Mouse (Mus musculus): Measurements from ENCODE around the gene Ecel1. TPM values are rescaled to one million over a fixed set of nuclear protein-coding genes. Genes with fewer than 3 reads are reported as not detected.

Ecel1 gene
- polyA plus RNA-seq (2016; fragmentation: Nextera tagmentation; extraction: Ambion mirVana) = 0.12 and 0.35 TPM in 2 replicates

DNA sequence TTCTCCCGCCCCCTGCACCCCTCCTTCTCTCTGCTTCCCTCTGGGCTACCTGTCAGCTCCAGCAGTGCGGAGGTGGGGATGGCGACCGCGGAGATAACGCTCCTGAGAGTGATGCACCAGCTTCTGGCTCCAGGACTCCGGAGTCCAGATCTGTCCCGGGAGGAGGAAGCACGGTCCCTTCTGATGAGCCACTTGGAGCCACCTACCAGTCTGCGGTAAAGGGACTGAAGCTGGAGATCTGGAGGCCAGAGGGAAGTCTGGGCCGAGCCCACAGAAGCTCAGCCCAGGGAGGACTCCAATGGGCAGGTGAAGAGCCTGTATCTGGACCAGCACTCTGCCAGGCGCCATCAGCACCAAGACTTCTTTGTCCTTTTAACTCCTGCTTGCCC is at the start of gene Ecel1:
TSS of gene Ecel1 (minus strand) at position 323 of the 389 bp plus-strand sequence.
- H3K9ac ChIP-seq = no peak within 1 kb of the TSS
- H3K4me3 ChIP-seq = peak within 1 kb of the TSS; percentile 17
- H3K4me2 ChIP-seq = peak within 1 kb of the TSS; percentile 35
- H3K36me3 ChIP-seq = no peaks in the 10 kb centered on the region
- H3K4me1 ChIP-seq = 0 out of 2 replicates have a peak, but pooled peaks cover 8% of the 10 kb centered on the region
- WGBS (ENCODE audit: insufficient replicate concordance) = 3% methylated on average over 11 of the region's 12 CpGs
- H3K27ac ChIP-seq = no peak within 1 kb of the TSS
- ATAC-seq = no peak
- H3K9me3 ChIP-seq (replicated peaks) = no peaks in the 10 kb centered on the region
- peaks cover 98% of the 10 kb centered on the region for H3K27me3 ChIP-seq (replicated peaks)

DNA sequence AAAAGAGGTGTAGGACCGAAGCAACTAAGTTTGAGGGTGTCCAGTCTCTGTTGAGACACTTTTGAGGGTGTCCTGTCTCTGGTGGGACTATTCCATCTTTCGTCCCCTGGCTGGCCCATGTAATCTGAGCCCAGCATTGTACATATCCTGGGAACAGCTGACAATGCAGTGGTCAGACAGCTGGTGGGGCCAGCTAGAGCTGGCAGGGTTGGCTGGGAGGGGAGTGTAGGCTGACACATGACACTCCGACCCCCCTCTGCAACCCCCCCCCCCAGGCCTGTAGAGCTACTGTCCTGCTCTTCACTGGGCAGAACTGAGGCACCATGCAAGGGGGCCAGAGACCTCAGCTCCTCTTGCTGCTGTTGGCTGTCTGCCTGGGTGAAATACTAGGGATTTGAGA is 49.2 kb upstream of the Ecel1 start:
- H3K9me3 ChIP-seq (replicated peaks) = no peaks in the 10 kb centered on the region

DNA sequence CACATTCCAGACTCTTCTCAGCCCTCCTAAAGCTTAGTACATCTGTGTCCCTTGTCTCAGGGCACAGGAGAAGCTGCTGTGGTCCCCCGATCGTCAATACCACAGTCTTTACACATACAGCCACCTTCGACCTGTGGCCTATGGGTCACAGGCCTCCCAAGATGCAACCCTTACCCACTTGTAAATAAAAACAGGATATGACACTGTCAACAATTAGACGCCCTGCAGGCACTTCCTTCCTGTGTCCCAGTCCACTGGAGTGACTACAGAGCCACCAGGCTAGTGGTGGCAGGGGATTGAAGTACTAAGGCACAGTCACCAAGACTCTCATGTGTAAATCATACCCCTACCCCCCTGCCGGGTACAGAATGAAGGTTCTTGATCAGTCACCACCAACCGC is 48.7 kb upstream of the Ecel1 start:
- H3K27ac ChIP-seq = no peak overlapping the region
- H3K9me3 ChIP-seq (replicated peaks) = no peaks in the 10 kb centered on the region
- WGBS (ENCODE audit: insufficient replicate concordance) = 43% methylated on average over 6 of the region's 6 CpGs
- H3K4me3 ChIP-seq = no peak overlapping the region
- no peaks in the 10 kb centered on the region for H3K36me3 ChIP-seq
- no peak for ATAC-seq
- H3K27me3 ChIP-seq (replicated peaks) = peaks cover 59% of the 10 kb centered on the region
- H3K4me1 ChIP-seq = no peaks in the 10 kb centered on the region
- no peak overlapping the region for H3K4me2 ChIP-seq
- H3K9ac ChIP-seq = no peak overlapping the region

More for the DNA sequence above, 49.2 kb upstream of the Ecel1 start:
- Histone ChIP-seq H3K27ac (no peak overlapping the region), H3K4me3 (no peak overlapping the region), H3K4me2 (no peak overlapping the region), H3K36me3 (no peaks in the 10 kb centered on the region), H3K9ac (no peak overlapping the region), H3K27me3 (replicated peaks) (peaks cover 64% of the 10 kb centered on the region), H3K4me1 (no peaks in the 10 kb centered on the region)
- no peak for ATAC-seq
- WGBS (ENCODE audit: insufficient replicate concordance) = 37% methylated on average over 3 of the region's 3 CpGs

DNA sequence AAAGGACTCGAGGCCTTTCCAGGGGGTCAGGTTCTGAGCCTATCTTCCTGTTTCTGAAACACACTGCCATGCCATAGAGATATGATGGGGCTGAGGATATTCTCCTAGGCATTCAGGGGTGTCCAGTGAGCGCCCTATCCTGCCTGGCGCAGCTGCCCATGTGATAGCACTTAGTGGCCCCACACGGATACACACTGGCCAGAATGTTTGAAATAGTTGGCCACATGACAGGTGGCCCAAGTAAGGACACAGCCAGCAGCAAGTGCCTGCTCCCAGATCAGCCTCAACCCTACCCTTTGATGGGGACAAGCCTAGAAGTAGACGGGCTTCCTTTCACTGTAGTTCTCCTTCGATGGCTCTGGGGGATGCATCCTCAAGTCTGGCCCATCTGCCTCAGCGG is 48.1 kb upstream of the Ecel1 start, which contains the start of gene Chrng:
TSS of gene Chrng (plus strand) at position 193 of the 400 bp plus-strand sequence.
- Histone ChIP-seq H3K9ac (no peak within 1 kb of the TSS), H3K27me3 (replicated peaks) (peaks cover 54% of the 10 kb centered on the region), H3K4me1 (no peaks in the 10 kb centered on the region), H3K9me3 (replicated peaks) (no peaks in the 10 kb centered on the region), H3K36me3 (no peaks in the 10 kb centered on the region), H3K27ac (no peak within 1 kb of the TSS), H3K4me2 (no peak within 1 kb of the TSS), H3K4me3 (no peak within 1 kb of the TSS)
- WGBS (ENCODE audit: insufficient replicate concordance) = 72% methylated on average over 7 of the region's 7 CpGs
- ATAC-seq = no peak

DNA sequence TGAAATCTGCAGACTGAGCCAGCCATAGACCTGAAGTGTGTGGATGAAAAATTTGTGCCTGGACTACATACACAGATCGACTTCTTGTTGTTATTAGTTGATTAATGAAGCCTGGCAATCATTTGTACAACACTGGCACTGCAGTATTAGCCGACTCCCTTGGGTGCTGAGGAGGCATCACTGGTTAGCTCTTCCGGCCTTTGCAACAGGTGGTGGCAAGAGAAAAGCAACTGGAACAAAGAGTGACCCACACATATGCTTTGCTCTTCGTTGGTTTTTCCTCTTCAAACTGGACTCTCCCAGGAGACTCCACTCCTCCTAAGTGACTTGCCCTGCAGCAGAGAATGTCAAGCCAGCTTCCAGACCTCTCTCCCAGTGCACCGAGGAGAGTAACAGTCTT is 47.5 kb upstream of the Ecel1 start:
- H3K9ac ChIP-seq = no peak overlapping the region
- H3K9me3 ChIP-seq (replicated peaks) = no peaks in the 10 kb centered on the region
- H3K4me1 ChIP-seq = no peaks in the 10 kb centered on the region
- no peaks in the 10 kb centered on the region for H3K36me3 ChIP-seq
- H3K27me3 ChIP-seq (replicated peaks) = peaks cover 50% of the 10 kb centered on the region
- no peak overlapping the region for H3K4me2 ChIP-seq
- WGBS (ENCODE audit: insufficient replicate concordance) = 59% methylated on average over 5 of the region's 5 CpGs
- no peak overlapping the region for H3K4me3 ChIP-seq
- no peak for ATAC-seq
- no peak overlapping the region for H3K27ac ChIP-seq

DNA sequence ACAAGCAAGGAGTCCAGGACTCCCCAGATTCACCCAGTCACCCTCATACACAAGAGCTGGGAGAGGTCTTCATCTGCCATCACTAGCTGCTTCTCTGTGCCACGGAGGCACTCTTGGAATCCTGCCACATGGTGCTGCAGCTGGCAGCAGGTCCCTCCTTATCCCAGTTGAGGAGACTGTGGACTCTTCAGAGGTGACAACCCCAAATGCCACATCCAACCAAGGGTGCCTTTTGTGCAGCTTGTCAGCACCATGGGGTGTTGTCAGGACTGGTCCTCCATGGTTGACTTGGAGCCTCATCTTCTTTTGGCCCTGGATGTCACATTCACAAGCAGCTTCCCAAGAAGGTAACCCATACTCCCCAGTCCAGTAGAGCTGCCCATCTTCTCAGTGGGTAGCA is 45.5 kb upstream of the Ecel1 start:
- no peak overlapping the region for H3K27ac ChIP-seq
- no peak overlapping the region for H3K4me2 ChIP-seq
- H3K36me3 ChIP-seq = no peaks in the 10 kb centered on the region
- peaks cover 42% of the 10 kb centered on the region for H3K27me3 ChIP-seq (replicated peaks)
- WGBS (ENCODE audit: insufficient replicate concordance) = 48% methylated on average over 1 of the region's 1 CpGs
- no peak overlapping the region for H3K9ac ChIP-seq
- ATAC-seq = no peak
- H3K9me3 ChIP-seq (replicated peaks) = no peaks in the 10 kb centered on the region
- no peaks in the 10 kb centered on the region for H3K4me1 ChIP-seq
- no peak overlapping the region for H3K4me3 ChIP-seq

DNA sequence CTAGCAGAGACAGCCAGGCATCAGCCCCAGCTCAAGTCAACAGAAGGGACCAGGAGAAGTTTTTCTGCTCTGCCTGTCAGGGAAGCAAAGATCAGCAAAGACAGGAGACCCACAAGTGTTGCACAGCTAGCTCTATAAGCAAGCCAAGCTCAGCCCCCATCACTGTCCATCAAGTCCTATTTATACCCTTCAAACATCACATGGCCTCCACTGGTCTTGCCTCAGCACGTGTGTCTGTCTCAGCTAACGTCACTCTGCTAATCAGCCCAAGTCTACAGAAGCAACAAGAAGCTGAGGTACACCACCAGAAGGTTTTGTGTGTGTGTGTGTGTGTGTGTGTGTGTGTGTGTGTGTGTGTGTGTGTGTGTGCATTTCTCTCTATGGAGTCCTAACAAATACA is 44.5 kb upstream of the Ecel1 start:
- ATAC-seq = no peak
- no peaks in the 10 kb centered on the region for H3K9me3 ChIP-seq (replicated peaks)
- WGBS (ENCODE audit: insufficient replicate concordance) = 29% methylated on average over 2 of the region's 2 CpGs

DNA sequence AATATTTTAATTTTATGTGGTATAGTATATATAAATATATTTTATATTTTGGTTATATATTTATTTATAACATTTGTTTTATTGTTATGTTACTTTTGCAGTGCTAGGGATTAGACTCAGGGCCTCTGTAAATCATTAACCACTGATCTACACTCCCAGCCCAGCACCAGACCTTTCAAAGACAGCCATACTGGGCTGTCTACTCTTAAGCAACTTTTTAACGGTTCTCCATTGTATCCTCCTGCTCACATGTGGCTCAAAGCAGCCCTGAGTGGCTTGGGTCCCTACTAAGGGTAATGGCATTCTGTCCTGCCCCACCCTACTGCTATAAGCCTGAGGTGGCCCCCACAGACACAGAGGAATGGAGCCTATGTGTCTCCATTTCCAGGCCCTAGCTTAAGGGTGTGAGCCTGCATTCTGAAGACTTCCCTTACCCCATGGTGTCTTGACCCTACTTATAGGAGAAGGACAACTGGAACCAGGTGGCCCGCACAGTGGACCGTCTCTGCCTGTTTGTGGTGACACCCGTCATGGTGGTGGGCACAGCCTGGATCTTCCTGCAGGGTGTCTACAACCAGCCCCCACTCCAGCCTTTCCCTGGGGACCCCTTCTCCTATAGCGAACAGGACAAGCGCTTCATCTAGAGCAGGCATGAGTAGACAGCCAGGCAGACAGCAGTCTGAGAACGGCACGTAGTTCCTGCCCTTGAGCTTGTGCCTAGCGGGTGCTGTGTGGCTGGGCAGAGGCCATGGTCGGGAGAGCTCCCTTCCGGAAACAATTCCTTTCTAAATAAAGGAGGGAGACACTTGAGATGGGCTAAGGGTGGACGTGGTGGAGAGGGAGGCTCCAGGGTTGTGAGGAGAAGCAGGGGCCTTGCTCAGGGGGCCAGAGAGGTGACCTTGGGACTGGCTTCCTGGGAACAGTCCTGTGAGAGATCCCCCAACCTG is 42.1 kb upstream of the Ecel1 start:
- no peak overlapping the region for H3K4me2 ChIP-seq
- H3K4me1 ChIP-seq = no peaks in the 10 kb centered on the region
- 63% methylated on average over 12 of the region's 12 CpGs for WGBS (ENCODE audit: insufficient replicate concordance)
- 0 out of 2 replicates have a peak, but pooled peaks have one; percentile 21 for ATAC-seq
- no peak overlapping the region for H3K27ac ChIP-seq
- H3K9me3 ChIP-seq (replicated peaks) = no peaks in the 10 kb centered on the region
- H3K27me3 ChIP-seq (replicated peaks) = peaks cover 22% of the 10 kb centered on the region
- no peak overlapping the region for H3K4me3 ChIP-seq
- H3K9ac ChIP-seq = no peak overlapping the region
- no peaks in the 10 kb centered on the region for H3K36me3 ChIP-seq

More for the DNA sequence above, 44.5 kb upstream of the Ecel1 start:
- no peak overlapping the region for H3K4me3 ChIP-seq
- no peaks in the 10 kb centered on the region for H3K36me3 ChIP-seq
- no peaks in the 10 kb centered on the region for H3K4me1 ChIP-seq
- H3K9ac ChIP-seq = no peak overlapping the region
- H3K27ac ChIP-seq = no peak overlapping the region
- H3K4me2 ChIP-seq = no peak overlapping the region
- H3K27me3 ChIP-seq (replicated peaks) = peaks cover 36% of the 10 kb centered on the region

DNA sequence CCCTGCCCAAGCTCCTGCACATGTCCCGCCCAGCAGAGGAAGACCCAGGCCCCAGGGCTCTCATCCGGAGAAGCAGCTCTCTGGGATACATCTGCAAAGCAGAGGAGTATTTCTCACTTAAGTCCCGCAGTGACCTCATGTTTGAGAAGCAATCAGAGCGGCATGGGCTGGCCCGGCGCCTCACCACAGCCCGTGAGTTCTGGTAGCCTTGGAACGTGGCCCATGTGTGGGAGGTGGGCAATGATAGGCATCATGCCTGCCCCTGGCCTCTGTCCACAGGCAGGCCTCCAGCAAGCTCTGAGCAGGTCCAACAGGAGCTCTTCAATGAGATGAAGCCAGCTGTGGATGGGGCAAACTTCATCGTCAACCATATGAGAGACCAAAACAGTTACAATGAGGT is 41.0 kb upstream of the Ecel1 start:
- 58% methylated on average over 9 of the region's 9 CpGs for WGBS (ENCODE audit: insufficient replicate concordance)
- Histone ChIP-seq H3K4me2 (no peak overlapping the region), H3K36me3 (no peaks in the 10 kb centered on the region), H3K9me3 (replicated peaks) (no peaks in the 10 kb centered on the region), H3K4me3 (no peak overlapping the region), H3K27ac (no peak overlapping the region), H3K9ac (no peak overlapping the region), H3K27me3 (replicated peaks) (peaks cover 22% of the 10 kb centered on the region), H3K4me1 (no peaks in the 10 kb centered on the region)
- ATAC-seq = no peak

DNA sequence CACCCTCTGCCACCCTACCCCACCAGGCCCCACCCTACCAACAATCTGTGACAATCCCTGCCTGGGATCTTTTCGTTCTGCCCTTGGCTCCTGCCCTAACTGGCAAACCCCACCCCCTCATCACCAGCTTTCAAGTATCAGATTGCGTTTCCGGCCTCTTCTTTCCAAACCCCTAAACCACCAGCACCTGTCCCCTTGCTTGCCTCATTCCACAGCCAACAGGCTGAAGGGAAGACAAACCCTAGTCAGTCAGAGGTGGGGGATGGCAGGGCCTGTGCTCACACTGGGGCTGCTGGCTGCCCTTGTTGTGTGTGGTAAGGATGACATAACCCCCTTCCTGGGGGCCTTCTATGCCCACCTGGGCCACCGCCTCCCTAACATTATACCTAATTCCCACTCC is 34.1 kb upstream of the Ecel1 start, which contains the start of gene Chrnd:
TSS of gene Chrnd (plus strand) at position 179 of the 400 bp plus-strand sequence.
- WGBS (ENCODE audit: insufficient replicate concordance) = 32% methylated on average over 4 of the region's 4 CpGs
- Histone ChIP-seq H3K27me3 (replicated peaks) (peaks cover 70% of the 10 kb centered on the region), H3K9me3 (replicated peaks) (no peaks in the 10 kb centered on the region), H3K4me1 (0 out of 2 replicates have a peak, but pooled peaks cover 8% of the 10 kb centered on the region), H3K27ac (no peak within 1 kb of the TSS), H3K4me2 (no peak within 1 kb of the TSS), H3K4me3 (no peak within 1 kb of the TSS), H3K9ac (no peak within 1 kb of the TSS), H3K36me3 (no peaks in the 10 kb centered on the region)
- no peak for ATAC-seq

DNA sequence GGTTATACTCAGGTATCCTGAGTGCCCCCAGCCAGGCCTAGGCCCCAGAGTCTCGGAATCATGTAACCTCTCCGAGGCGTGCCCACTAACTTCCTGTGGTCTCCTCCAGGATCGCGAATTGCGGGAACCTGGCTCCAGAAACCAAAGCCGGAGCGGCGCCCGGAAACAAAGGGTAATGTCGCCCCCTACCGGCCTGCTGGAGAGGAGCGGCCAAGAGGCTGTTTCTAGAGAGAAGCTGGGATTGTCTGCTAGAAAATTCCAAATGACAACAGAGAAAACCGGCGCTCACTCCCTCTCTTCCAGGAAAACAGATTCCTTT is 30.7 kb upstream of the Ecel1 start:
- Histone ChIP-seq H3K36me3 (no peaks in the 10 kb centered on the region), H3K4me3 (peak overlapping the region; percentile 42), H3K9ac (peak overlapping the region; percentile 48; the same call in 1 of the 2 replicates), H3K4me1 (0 out of 2 replicates have a peak, but pooled peaks cover 11% of the 10 kb centered on the region), H3K9me3 (replicated peaks) (no peaks in the 10 kb centered on the region), H3K27me3 (replicated peaks) (peaks cover 99% of the 10 kb centered on the region), H3K27ac (no peak overlapping the region), H3K4me2 (peak overlapping the region; percentile 67)
- ATAC-seq = no peak
- WGBS (ENCODE audit: insufficient replicate concordance) = under 1% methylated on average over 15 of the region's 15 CpGs

DNA sequence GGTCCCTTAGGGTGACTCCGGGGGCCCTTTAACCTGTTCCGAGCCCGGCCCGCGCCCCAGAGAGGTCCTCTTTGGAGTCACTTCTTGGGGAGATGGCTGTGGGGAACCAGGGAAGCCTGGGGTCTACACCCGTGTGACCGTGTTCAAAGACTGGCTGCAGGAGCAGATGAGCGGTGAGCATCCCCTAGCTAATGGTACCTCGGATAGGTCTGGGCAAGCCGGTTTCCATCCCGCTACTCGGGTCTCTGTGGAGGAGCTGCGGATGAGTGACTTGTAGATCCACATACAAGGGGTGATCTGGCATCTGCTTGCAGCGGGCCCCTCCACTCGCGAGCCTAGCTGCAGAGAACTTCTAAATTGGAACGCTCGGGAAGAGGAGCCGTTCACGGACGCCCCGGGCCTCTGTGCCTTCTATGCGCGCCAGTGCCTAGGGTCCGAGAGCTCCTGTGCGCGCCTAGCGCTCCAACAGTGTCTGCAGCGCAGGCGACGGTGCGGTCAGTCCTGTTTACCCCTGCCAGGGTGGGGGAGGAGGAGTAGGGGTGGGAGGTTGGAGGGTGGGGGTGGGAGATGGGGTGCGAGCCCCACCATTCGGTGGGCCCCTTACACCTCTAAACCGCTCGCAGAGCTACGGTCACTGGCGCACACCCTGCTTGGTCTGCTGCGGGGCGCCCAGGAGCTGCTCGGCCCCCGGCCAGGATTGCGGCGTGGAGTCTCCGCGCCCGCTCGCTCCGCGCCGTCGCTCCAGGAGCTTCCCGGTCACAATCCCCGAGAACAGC is 30.1 kb upstream of the Ecel1 start:
- WGBS (ENCODE audit: insufficient replicate concordance) = 3% methylated on average over 54 of the region's 54 CpGs
- H3K27ac ChIP-seq = no peak overlapping the region
- H3K4me1 ChIP-seq = 0 out of 2 replicates have a peak, but pooled peaks cover 11% of the 10 kb centered on the region
- no peaks in the 10 kb centered on the region for H3K36me3 ChIP-seq
- peak overlapping the region; percentile 48; the same call in 1 of the 2 replicates for H3K9ac ChIP-seq
- H3K9me3 ChIP-seq (replicated peaks) = no peaks in the 10 kb centered on the region
- peaks cover 99% of the 10 kb centered on the region for H3K27me3 ChIP-seq (replicated peaks)
- ATAC-seq = no peak
- H3K4me3 ChIP-seq = peak overlapping the region; percentile 42
- H3K4me2 ChIP-seq = peak overlapping the region; percentile 67

All from liver, embryonic 12.5 days (tissue).